Mouse (Mus musculus): ENCODE data around the gene Dmrtc1b. TPM values are rescaled to one million over a fixed set of nuclear protein-coding genes. Genes with fewer than 3 reads are reported as not detected.

The Dmrtc1b gene
- not detected for polyA plus RNA-seq (2017; shearing (Covaris generic))

GRCm38 (mm10) chrX:102707535-102707934, at the start of gene Dmrtc1b, which contains the start of gene Gm9112:
Dmrtc1b (plus strand) TSS chrX:102707865.
Gm9112 (minus strand) TSS chrX:102707635.

GRCm38 (mm10) chrX:102686872-102687271, 20.8 kb upstream of the Dmrtc1b start, which contains the start of gene Gm3880:
Gm3880 (minus strand) TSS chrX:102686972.

Other genes with a start within 250 kb of the Dmrtc1b start
- 17.7 TPM for gene Hdac8, start 202.5 kb upstream of the Dmrtc1b start, polyA plus RNA-seq (2017; shearing (Covaris generic))
- not detected for gene Phka1, start 63.6 kb upstream of the Dmrtc1b start, polyA plus RNA-seq (2017; shearing (Covaris generic))
- gene Gm3880, start 20.9 kb upstream of the Dmrtc1b start, polyA plus RNA-seq (2017; shearing (Covaris generic)), result not detected
- not detected for gene Gm9112, start 230 bp upstream of the Dmrtc1b start, polyA plus RNA-seq (2017; shearing (Covaris generic))
- not detected for gene Dmrtc1c1, start 95.1 kb downstream of the Dmrtc1b start, polyA plus RNA-seq (2017; shearing (Covaris generic))
- not detected for gene Dmrtc1c2, start 146.8 kb downstream of the Dmrtc1b start, polyA plus RNA-seq (2017; shearing (Covaris generic))
- gene 1700031F05Rik, start 160.1 kb downstream of the Dmrtc1b start, polyA plus RNA-seq (2017; shearing (Covaris generic)), result not detected
- not detected for gene Dmrtc1a, start 200.8 kb downstream of the Dmrtc1b start, polyA plus RNA-seq (2017; shearing (Covaris generic))
- gene 1700011M02Rik, start 201.0 kb downstream of the Dmrtc1b start, polyA plus RNA-seq (2017; shearing (Covaris generic)), result not detected
- not detected for gene 1700018G05Rik, start 220.5 kb downstream of the Dmrtc1b start, polyA plus RNA-seq (2017; shearing (Covaris generic))

All from CD4-positive, CD25-positive, alpha-beta regulatory T cell (primary cell).